Mouse (Mus musculus) heart, adult 2 months (tissue): ENCODE results near the gene Bcorl1.

ENCODE experiments used
- CTCF ChIP-seq: fragments of 200-600 bp; IDR thresholded peaks from 2 replicates; pipeline ENCODE4 v1.8.1; 2022; ENCODE audit warnings: antibody characterized with exemption, mild to moderate bottlenecking, moderate library complexity
- EP300 ChIP-seq: fragments of 200-500 bp; IDR thresholded peaks from 2 replicates; pipeline ENCODE4 v1.6.1; 2011; ENCODE audit warnings: low read depth, low read length, control low read depth; ENCODE audit not compliant: insufficient read depth
- POLR2A ChIP-seq: fragments of 200-500 bp; IDR thresholded peaks from 2 replicates; pipeline ENCODE4 v1.6.1; 2011; ENCODE audit warnings: mild to moderate bottlenecking, low read depth, low read length, control low read depth; ENCODE audit not compliant: insufficient read depth

DNA sequence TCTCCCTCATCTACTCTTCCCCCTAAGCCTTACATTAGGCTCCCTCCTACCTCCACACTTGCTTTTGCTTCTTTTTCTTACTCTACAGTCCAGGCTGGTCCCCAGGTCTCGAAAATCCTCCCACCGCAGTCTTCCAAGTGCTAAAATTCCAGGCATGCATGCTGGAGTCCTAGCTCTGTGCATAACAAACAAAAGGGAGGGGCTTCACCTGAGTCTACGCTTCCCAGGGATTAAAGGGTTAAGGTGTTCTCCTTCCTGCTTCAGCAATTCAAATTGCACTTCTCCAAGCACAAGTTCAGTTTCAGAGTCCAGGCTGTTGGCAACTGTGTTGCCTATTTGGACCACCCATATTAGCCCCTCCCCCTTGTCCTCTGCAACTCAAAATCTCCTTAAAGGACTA is 49.7 kb upstream of the Bcorl1 start:
- no peak for TF ChIP-seq EP300
- TF ChIP-seq POLR2A = no peak
- no peak for TF ChIP-seq CTCF
